Mouse (Mus musculus) olfactory bulb, adult 2 months (tissue): ENCODE data around the gene Pgrmc2. TPM values are rescaled to one million over a fixed set of nuclear protein-coding genes. Genes with fewer than 3 reads are reported as not detected.

ENCODE experiments used
- H3K27ac ChIP-seq: fragments of 200-500 bp; 2 replicates; pipeline ENCODE4 v1.5.1; 2012; ENCODE audit warnings: low read depth, low read length; ENCODE audit not compliant: insufficient read depth
- H3K4me1 ChIP-seq: fragments of 200-500 bp; 2 replicates; pipeline ENCODE4 v1.6.1; 2012; ENCODE audit warnings: low read length; ENCODE audit not compliant: control insufficient read depth, insufficient read depth
- H3K4me3 ChIP-seq: fragments of 200-500 bp; 2 replicates; pipeline ENCODE4 v1.5.1; 2012; ENCODE audit warnings: mild to moderate bottlenecking, low read depth, low read length, moderate library complexity; ENCODE audit not compliant: insufficient read depth
- CTCF ChIP-seq: fragments of 200-500 bp; IDR thresholded peaks from 2 replicates; pipeline ENCODE4 v1.5.1; 2012; ENCODE audit warnings: low read depth, mild to moderate bottlenecking, low read length, moderate library complexity; ENCODE audit not compliant: insufficient read depth
- POLR2A ChIP-seq: fragments of 200-500 bp; IDR thresholded peaks from 2 replicates; pipeline ENCODE4 v1.6.1; 2012; ENCODE audit warnings: mild to moderate bottlenecking, low read depth, low read length, moderate library complexity; ENCODE audit not compliant: insufficient read depth
- WGBS: fragments of 180-500 bp; shearing (Covaris S2); methylation state at CpG from one replicate; pipeline ENCODE4 v1.1.7; 2018; 5-methylcytosine and 5-hydroxymethylcytosine counted together
- polyA plus RNA-seq: library from polyadenylated mRNA; stranded (reverse); fragments of >200 nt; gene quantifications from 2 replicates; pipeline ENCODE4 v1.2.4, GENCODE M21; 2012; ENCODE audit warnings: low replicate concordance; ENCODE audit not compliant: missing spikeins, insufficient read depth, insufficient read length

Pgrmc2 gene
- polyA plus RNA-seq, 1 experiment: not detected

- Histone ChIP-seq H3K4me1 (no peaks in the 10 kb centered on the region), H3K4me3 (no peak overlapping the region), H3K27ac (no peak overlapping the region)
- WGBS: 83% methylated on average over 9 of the region's 9 CpGs
- TF ChIP-seq POLR2A (no peak), CTCF (no peak)
These were observed 19.1 kb upstream of the Pgrmc2 start for GRCm38 (mm10) chr3:41101905-41102304.

DNA sequence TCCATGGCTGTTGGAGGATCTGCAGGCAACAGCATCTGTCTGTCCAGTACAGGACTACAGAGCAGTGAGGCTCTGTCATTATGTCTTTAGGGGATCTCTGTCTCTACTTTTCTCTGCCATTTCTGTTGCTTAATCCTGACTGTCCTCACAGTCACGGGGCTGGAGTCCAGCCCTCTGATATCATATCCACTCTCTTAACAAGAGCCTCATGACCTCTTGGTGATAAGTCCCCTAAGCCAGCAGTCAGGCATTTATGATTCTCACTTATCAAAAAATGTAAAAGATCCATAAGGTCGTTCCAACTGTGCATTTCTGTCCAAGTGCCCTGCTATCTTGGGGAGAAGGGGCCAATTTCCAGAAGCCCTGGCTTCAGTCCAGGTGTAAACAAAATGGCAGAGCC lies 17.3 kb upstream of the Pgrmc2 start:
- TF ChIP-seq CTCF (no peak), POLR2A (no peak)
- WGBS: 85% methylated on average over 2 of the region's 2 CpGs
- H3K4me3 ChIP-seq: no peak overlapping the region
- no peak overlapping the region for H3K27ac ChIP-seq
- H3K4me1 ChIP-seq: no peaks in the 10 kb centered on the region

DNA sequence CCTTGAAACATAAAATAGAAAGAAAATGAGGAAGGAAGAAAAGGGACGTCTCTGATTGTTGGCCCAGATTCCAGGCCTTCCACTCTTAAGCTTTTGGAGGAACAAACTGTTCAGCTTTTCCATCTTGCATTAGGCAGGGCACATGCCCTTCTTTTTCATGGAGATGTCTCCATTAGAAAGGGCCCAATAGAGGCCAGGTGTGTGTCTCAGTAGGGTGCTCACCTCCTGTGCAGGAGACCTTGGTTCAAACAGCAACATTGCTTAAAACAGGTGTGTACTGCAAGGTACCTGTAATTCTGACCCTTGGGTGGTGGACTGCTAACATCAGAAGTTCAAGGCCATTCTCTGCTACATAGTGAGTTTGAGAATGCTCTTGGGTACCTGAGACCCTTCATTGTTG lies 16.8 kb upstream of the Pgrmc2 start:
- Histone ChIP-seq H3K4me1 (no peaks in the 10 kb centered on the region), H3K27ac (no peak overlapping the region), H3K4me3 (no peak overlapping the region)
- 84% methylated on average over 1 of the region's 1 CpGs for WGBS
- TF ChIP-seq POLR2A (no peak), CTCF (no peak)

DNA sequence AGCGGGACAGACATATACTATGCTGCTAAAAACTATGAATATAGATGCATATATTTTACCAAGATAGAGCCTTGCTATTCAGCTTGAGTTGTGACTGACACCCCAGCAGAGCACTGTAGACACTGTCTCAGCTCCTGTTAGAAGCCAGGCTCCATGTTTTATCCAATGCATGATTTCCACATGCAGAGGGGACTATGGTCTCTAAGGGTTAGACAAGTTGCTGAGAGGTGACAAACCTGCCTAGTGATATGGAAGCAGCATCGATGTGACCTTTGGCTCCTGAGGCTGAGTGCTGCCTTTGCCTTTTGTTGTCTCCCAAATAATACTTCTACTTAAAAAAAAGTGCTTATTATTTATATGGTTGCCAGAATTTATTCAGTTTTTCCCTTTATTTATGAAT lies 10.4 kb upstream of the Pgrmc2 start:
- WGBS: 92% methylated on average over 2 of the region's 2 CpGs
- Histone ChIP-seq H3K4me3 (no peak overlapping the region), H3K4me1 (no peaks in the 10 kb centered on the region), H3K27ac (no peak overlapping the region)
- TF ChIP-seq POLR2A: no peak
- TF ChIP-seq CTCF: no peak

DNA sequence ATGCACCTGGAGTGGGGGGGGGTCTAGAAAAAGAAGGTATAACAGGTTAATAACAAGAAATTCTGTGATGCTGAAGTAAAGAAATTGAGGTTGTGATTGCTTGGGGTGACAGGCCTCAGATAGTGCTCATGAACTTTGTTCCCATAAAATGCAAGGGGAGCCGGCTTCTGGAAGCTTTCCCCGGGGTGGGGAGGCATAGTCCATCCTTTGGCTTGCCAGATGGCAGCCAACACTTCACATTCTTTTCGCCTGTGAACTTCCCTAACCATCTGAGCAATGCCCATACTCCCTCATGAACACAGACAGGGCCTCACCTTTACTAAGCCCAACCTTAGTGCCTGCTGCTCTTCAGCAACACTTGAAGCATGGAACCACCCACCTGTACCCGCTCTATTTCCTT lies 9.5 kb upstream of the Pgrmc2 start:
- no peaks in the 10 kb centered on the region for H3K4me1 ChIP-seq
- TF ChIP-seq CTCF (no peak), POLR2A (no peak)
- no peak overlapping the region for H3K27ac ChIP-seq
- WGBS: 84% methylated on average over 4 of the region's 4 CpGs
- H3K4me3 ChIP-seq: no peak overlapping the region

- no peaks in the 10 kb centered on the region for H3K4me1 ChIP-seq
- TF ChIP-seq POLR2A (no peak), CTCF (no peak)
- no peak overlapping the region for H3K4me3 ChIP-seq
- 80% methylated on average over 2 of the region's 2 CpGs for WGBS
- no peak overlapping the region for H3K27ac ChIP-seq
These were observed 8.0 kb upstream of the Pgrmc2 start for GRCm38 (mm10) chr3:41090839-41091238.

- Histone ChIP-seq H3K4me1 (no peaks in the 10 kb centered on the region), H3K4me3 (no peak overlapping the region), H3K27ac (no peak overlapping the region)
- no peak for TF ChIP-seq POLR2A
- no peak for TF ChIP-seq CTCF
These were observed 4.2 kb upstream of the Pgrmc2 start for GRCm38 (mm10) chr3:41087071-41087470.

DNA sequence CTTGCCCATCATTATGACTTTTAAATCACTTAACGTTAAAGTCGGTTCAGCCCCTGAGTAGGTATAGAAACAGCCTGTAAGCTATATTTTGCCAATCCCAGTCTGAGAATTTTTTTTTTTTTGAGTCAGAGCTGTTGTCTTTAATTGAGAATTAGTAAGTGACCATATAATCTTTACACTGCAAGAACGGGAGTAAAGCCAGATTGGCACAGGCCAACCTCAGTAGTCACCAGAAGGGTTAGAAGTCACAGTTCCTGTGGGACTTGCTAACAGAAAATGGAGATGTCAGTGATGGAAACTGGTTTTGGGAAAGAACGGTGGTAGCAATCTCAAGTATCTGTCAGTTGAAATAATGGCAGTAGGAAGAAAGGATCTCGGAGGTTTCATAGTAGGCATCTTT lies 1.6 kb upstream of the Pgrmc2 start:
- 88% methylated on average over 5 of the region's 5 CpGs for WGBS
- TF ChIP-seq POLR2A (no peak), CTCF (no peak)
- Histone ChIP-seq H3K4me3 (no peak overlapping the region), H3K27ac (no peak overlapping the region), H3K4me1 (peaks cover 2% of the 10 kb centered on the region; the same call in 1 of the 2 replicates)

DNA sequence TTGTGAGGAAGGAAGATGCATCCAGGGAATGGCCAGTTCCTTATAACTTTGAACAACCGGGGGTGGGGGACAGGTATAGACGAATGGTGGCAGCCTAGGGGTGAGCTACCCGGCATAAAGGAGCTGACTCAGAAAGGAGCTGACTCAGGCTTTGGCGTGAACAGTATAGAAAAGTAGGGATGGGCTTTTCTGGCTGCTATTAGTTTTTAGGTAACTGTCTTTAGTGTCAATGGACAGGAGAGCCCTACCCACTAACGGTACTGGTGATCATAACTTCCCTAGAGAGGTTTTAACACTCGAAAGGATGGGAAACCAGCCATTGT lies 905 bp upstream of the Pgrmc2 start:
- WGBS: 0% methylated on average over 6 of the region's 6 CpGs
- TF ChIP-seq CTCF (no peak), POLR2A (no peak)
- peak overlapping the region; percentile 78 for H3K4me3 ChIP-seq
- peak overlapping the region; percentile 86 for H3K27ac ChIP-seq
- H3K4me1 ChIP-seq: peaks cover 2% of the 10 kb centered on the region; the same call in 1 of the 2 replicates

GRCm38 (mm10) chr3:41082520-41082884 lies 344 bp downstream of the Pgrmc2 start:
- 1% methylated on average over 42 of the region's 43 CpGs for WGBS
- Histone ChIP-seq H3K27ac (peak overlapping the region; percentile 49; the same call in 1 of the 2 replicates), H3K4me3 (peak overlapping the region; percentile 62), H3K4me1 (peaks cover 2% of the 10 kb centered on the region; the same call in 1 of the 2 replicates)
- no peak for TF ChIP-seq POLR2A
- no peak for TF ChIP-seq CTCF
